Mouse (Mus musculus) right cerebral cortex, postnatal 14 days (tissue): ENCODE results near the gene Mink1.

Source experiments
- DNase-seq: peaks from one replicate; pipeline ENCODE4 v3.0.0; 2022

Gene Mink1

GRCm38 (mm10) chr11:70639976-70640375 is 77.3 kb downstream of the Mink1 start:
- DNase-seq, result no peak

GRCm38 (mm10) chr11:70641241-70641640 is 78.6 kb downstream of the Mink1 start:
- DNase-seq, result no peak

GRCm38 (mm10) chr11:70643051-70643450 is 80.4 kb downstream of the Mink1 start:
- DNase-seq, result no peak

GRCm38 (mm10) chr11:70644564-70645103 is 82.0 kb downstream of the Mink1 start:
- DNase-seq, result no peak

- no peak for DNase-seq
Measured at GRCm38 (mm10) chr11:70645461-70646258, 83.0 kb downstream of the Mink1 start.

GRCm38 (mm10) chr11:70646259-70646555 is 83.5 kb downstream of the Mink1 start:
- DNase-seq, result no peak

- DNase-seq, result peak; percentile 95
Measured at GRCm38 (mm10) chr11:70646691-70647650, 84.3 kb downstream of the Mink1 start, which contains the start of the genes Rnf167 and Slc25a11. TSS of gene Rnf167 (plus strand) at chr11:70647235. TSS of gene Slc25a11 (minus strand) at chr11:70647479.

- peak; percentile 38 for DNase-seq
Measured at GRCm38 (mm10) chr11:70647716-70648420, 85.2 kb downstream of the Mink1 start.

- DNase-seq, result no peak
Measured at GRCm38 (mm10) chr11:70648512-70648911, 85.8 kb downstream of the Mink1 start.

GRCm38 (mm10) chr11:70649185-70649734 is 86.6 kb downstream of the Mink1 start:
- DNase-seq, result no peak

- DNase-seq, result no peak
Measured at GRCm38 (mm10) chr11:70650322-70651175, 87.9 kb downstream of the Mink1 start.

GRCm38 (mm10) chr11:70651391-70651790 is 88.7 kb downstream of the Mink1 start:
- DNase-seq, result no peak

- DNase-seq, result no peak
Measured at GRCm38 (mm10) chr11:70652029-70652883, 89.6 kb downstream of the Mink1 start.

GRCm38 (mm10) chr11:70652884-70653344 is 90.2 kb downstream of the Mink1 start:
- DNase-seq, result no peak

GRCm38 (mm10) chr11:70653345-70654197 is 90.9 kb downstream of the Mink1 start:
- DNase-seq, result peak; percentile 63

GRCm38 (mm10) chr11:70654198-70654922 is 91.7 kb downstream of the Mink1 start, which contains the start of gene Pfn1:
TSS of gene Pfn1 (minus strand) at chr11:70654644.
- DNase-seq, result peak; percentile 79

- DNase-seq, result peak; percentile 78
Measured at GRCm38 (mm10) chr11:70654923-70655570, 92.4 kb downstream of the Mink1 start.
